Mouse (Mus musculus) heart, embryonic 13.5 days (tissue): ENCODE measurements around the gene Traf3. TPM values are rescaled to one million over a fixed set of nuclear protein-coding genes. Genes with fewer than 3 reads are reported as not detected.
A peak's percentile ranks its signal among the peaks of the same experiment; 100 is the strongest.

Source experiments
- ATAC-seq: fragments of 200-750 bp; cut with Nextera tagmentation; 2 replicates; pipeline ENCODE4 v1.8.0; 2017; ENCODE audit warnings: moderate TSS enrichment; ENCODE audit not compliant: insufficient number of reproducible peaks, low FRiP score, low TSS enrichment; ENCODE audit errors: extremely low read depth
- H3K27ac ChIP-seq: fragments of 300-500 bp; sonication (generic); replicated peaks from 2 replicates; pipeline ENCODE4 v1.5.1; 2015; ENCODE audit warnings: moderate library complexity, mild to moderate bottlenecking, inconsistent platforms
- H3K27me3 ChIP-seq: fragments of 300-500 bp; sonication (generic); replicated peaks from 2 replicates; pipeline ENCODE4 v1.6.1; 2015; ENCODE audit warnings: mild to moderate bottlenecking, inconsistent platforms
- H3K36me3 ChIP-seq: fragments of 300-500 bp; sonication (generic); 2 replicates; pipeline ENCODE4 v1.6.1; 2015; ENCODE audit warnings: mild to moderate bottlenecking, inconsistent platforms
- H3K4me1 ChIP-seq: fragments of 300-500 bp; sonication (generic); 2 replicates; pipeline ENCODE4 v1.6.1; 2015; ENCODE audit warnings: inconsistent platforms
- H3K4me2 ChIP-seq: fragments of 300-500 bp; sonication (generic); 2 replicates; pipeline ENCODE4 v1.6.1; 2015; ENCODE audit warnings: inconsistent platforms, mild to moderate bottlenecking, moderate library complexity
- H3K4me3 ChIP-seq: fragments of 300-500 bp; sonication (generic); 2 replicates; pipeline ENCODE4 v1.5.1; 2015; ENCODE audit warnings: moderate library complexity, mild to moderate bottlenecking, inconsistent platforms
- H3K9ac ChIP-seq: fragments of 300-500 bp; sonication (generic); 2 replicates; pipeline ENCODE4 v1.6.1; 2015; ENCODE audit warnings: inconsistent platforms, mild to moderate bottlenecking, moderate library complexity
- H3K9me3 ChIP-seq: fragments of 300-500 bp; sonication (generic); 2 replicates; pipeline ENCODE4 v1.6.1; 2016; ENCODE audit warnings: inconsistent platforms
- WGBS: fragments of 180-500 bp; shearing (Covaris S2); methylation state at CpG from one replicate; pipeline ENCODE4 v1.1.7; 2015; ENCODE audit warnings: mixed read lengths; 5-methylcytosine and 5-hydroxymethylcytosine counted together
- polyA plus RNA-seq: library from polyadenylated mRNA; unstranded; fragments of >200 nt; fragmentation: Nextera tagmentation; extraction: Ambion mirVana; gene quantifications from 2 replicates; pipeline ENCODE4 v1.2.1, GENCODE M21; 2015

Gene Traf3
- polyA plus RNA-seq, 1 experiment from 2014 or later, result 6.0 TPM

GRCm38 (mm10) chr12:111265212-111265611, 99.0 kb downstream of the Traf3 start:
- no peak overlapping the region for H3K4me3 ChIP-seq
- 73% methylated on average over 5 of the region's 5 CpGs for WGBS
- H3K36me3 ChIP-seq, result peaks cover 40% of the 10 kb centered on the region
- H3K4me1 ChIP-seq, result no peaks in the 10 kb centered on the region
- peaks cover 14% of the 10 kb centered on the region for H3K27me3 ChIP-seq
- no peak overlapping the region for H3K9ac ChIP-seq
- no peak for ATAC-seq
- no peak overlapping the region for H3K27ac ChIP-seq
- H3K9me3 ChIP-seq, result no peaks in the 10 kb centered on the region
- H3K4me2 ChIP-seq, result no peak overlapping the region

- H3K4me1 ChIP-seq, result peaks cover 9% of the 10 kb centered on the region
- H3K36me3 ChIP-seq, result peaks cover 26% of the 10 kb centered on the region
- H3K27ac ChIP-seq, result no peak overlapping the region
- H3K4me2 ChIP-seq, result no peak overlapping the region
- no peak overlapping the region for H3K4me3 ChIP-seq
- H3K27me3 ChIP-seq, result peaks cover 28% of the 10 kb centered on the region
- no peak for ATAC-seq
- 82% methylated on average over 12 of the region's 12 CpGs for whole genome bisulfite sequencing
- no peaks in the 10 kb centered on the region for H3K9me3 ChIP-seq
- H3K9ac ChIP-seq, result no peak overlapping the region
Observed at GRCm38 (mm10) chr12:111266592-111266991, 100.4 kb downstream of the Traf3 start.

- WGBS, result 68% methylated on average over 4 of the region's 4 CpGs
Observed at GRCm38 (mm10) chr12:111267673-111268325, 101.6 kb downstream of the Traf3 start.

GRCm38 (mm10) chr12:111270629-111271277, 104.6 kb downstream of the Traf3 start, which contains the start of gene Amn:
Amn (plus strand) TSS chr12:111271095.
- no peak for ATAC-seq
- no peaks in the 10 kb centered on the region for H3K9me3 ChIP-seq
- WGBS, result 25% methylated on average over 25 of the region's 25 CpGs

More at GRCm38 (mm10) chr12:111267673-111268325, 101.6 kb downstream of the Traf3 start:
- H3K4me2 ChIP-seq, result no peak overlapping the region
- H3K4me3 ChIP-seq, result no peak overlapping the region
- no peak for ATAC-seq
- peaks cover 18% of the 10 kb centered on the region for H3K36me3 ChIP-seq
- peaks cover 40% of the 10 kb centered on the region for H3K27me3 ChIP-seq
- peaks cover 11% of the 10 kb centered on the region for H3K4me1 ChIP-seq
- no peak overlapping the region for H3K27ac ChIP-seq
- no peak overlapping the region for H3K9ac ChIP-seq
- no peaks in the 10 kb centered on the region for H3K9me3 ChIP-seq

DNA sequence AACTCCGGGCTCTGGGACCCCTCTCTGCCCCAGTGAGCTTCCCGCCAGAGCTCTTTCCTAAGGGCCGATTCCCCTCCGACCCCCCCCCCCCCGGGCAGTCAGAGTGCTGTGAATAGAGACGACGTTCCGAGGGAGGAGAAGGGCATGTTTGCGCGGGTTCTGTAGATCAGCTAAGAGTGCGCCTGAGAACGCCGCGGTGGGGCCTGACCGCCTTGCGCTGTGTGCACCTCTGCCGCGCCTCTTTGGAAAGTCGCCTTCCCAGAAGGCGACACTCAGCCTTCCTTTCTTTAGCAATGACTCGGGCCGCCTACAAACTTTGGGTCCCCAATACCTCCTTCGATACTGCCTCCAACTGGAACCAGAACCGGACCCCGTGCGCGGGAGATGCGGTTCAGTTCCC, 105.2 kb downstream of the Traf3 start:
- WGBS, result 4% methylated on average over 28 of the region's 28 CpGs
- Histone ChIP-seq H3K36me3 (no peaks in the 10 kb centered on the region), H3K9ac (0 out of 2 replicates have a peak overlapping the region, but pooled peaks have one; percentile 7), H3K9me3 (no peaks in the 10 kb centered on the region), H3K27me3 (peaks cover 76% of the 10 kb centered on the region), H3K4me1 (peaks cover 31% of the 10 kb centered on the region), H3K27ac (no peak overlapping the region), H3K4me3 (peak overlapping the region; percentile 24), H3K4me2 (peak overlapping the region; percentile 47)
- no peak for ATAC-seq

More at GRCm38 (mm10) chr12:111270629-111271277, 104.6 kb downstream of the Traf3 start, which contains the start of gene Amn:
- H3K4me1 ChIP-seq, result peaks cover 31% of the 10 kb centered on the region
- peak within 1 kb of the TSS; percentile 24 for H3K4me3 ChIP-seq
- H3K4me2 ChIP-seq, result peak within 1 kb of the TSS; percentile 47
- H3K27me3 ChIP-seq, result peaks cover 69% of the 10 kb centered on the region
- H3K9ac ChIP-seq, result 0 out of 2 replicates have a peak within 1 kb of the TSS, but pooled peaks have one; percentile 7
- no peaks in the 10 kb centered on the region for H3K36me3 ChIP-seq
- no peak within 1 kb of the TSS for H3K27ac ChIP-seq

- Histone ChIP-seq H3K4me3 (no peak overlapping the region), H3K27ac (no peak overlapping the region), H3K36me3 (no peaks in the 10 kb centered on the region), H3K9me3 (no peaks in the 10 kb centered on the region), H3K4me2 (peak overlapping the region; percentile 47), H3K9ac (no peak overlapping the region), H3K4me1 (peaks cover 31% of the 10 kb centered on the region), H3K27me3 (peaks cover 82% of the 10 kb centered on the region)
- WGBS, result 16% methylated on average over 8 of the region's 8 CpGs
- ATAC-seq, result no peak
Observed at GRCm38 (mm10) chr12:111271966-111272365, 105.8 kb downstream of the Traf3 start.

DNA sequence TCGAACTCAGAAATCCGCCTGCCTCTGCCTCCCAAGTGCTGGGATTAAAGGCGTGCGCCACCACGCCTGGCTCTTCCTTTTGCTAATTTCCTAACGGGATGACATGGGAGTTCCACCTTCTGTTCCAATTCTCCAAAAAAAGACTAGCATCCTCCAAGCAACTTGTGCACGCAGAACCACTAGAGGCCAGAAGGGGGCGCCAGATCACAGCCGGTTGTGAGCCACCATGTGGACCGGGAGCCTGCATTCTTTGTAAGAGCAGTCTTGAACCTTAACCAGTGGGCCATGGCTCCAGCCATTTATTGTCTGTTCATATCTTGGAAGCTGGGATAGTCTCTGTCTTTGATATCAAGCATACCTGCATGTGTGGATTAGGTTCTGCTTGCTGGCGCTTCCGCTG, 106.2 kb downstream of the Traf3 start:
- no peaks in the 10 kb centered on the region for H3K36me3 ChIP-seq
- no peak overlapping the region for H3K9ac ChIP-seq
- peaks cover 31% of the 10 kb centered on the region for H3K4me1 ChIP-seq
- peaks cover 86% of the 10 kb centered on the region for H3K27me3 ChIP-seq
- 19% methylated on average over 12 of the region's 12 CpGs for WGBS
- no peaks in the 10 kb centered on the region for H3K9me3 ChIP-seq
- no peak overlapping the region for H3K4me3 ChIP-seq
- no peak overlapping the region for H3K27ac ChIP-seq
- ATAC-seq, result no peak
- no peak overlapping the region for H3K4me2 ChIP-seq

- 4% methylated on average over 28 of the region's 28 CpGs for WGBS
- ATAC-seq, result no peak
- Histone ChIP-seq H3K9ac (peak overlapping the region; percentile 77; the same call in 1 of the 2 replicates), H3K27ac (no peak overlapping the region), H3K4me1 (peaks cover 31% of the 10 kb centered on the region), H3K36me3 (no peaks in the 10 kb centered on the region), H3K4me2 (peak overlapping the region; percentile 83), H3K9me3 (peaks cover 3% of the 10 kb centered on the region; the same call in 1 of the 2 replicates), H3K27me3 (peaks cover 87% of the 10 kb centered on the region), H3K4me3 (peak overlapping the region; percentile 53)
Observed at GRCm38 (mm10) chr12:111274006-111274405, 107.8 kb downstream of the Traf3 start.

DNA sequence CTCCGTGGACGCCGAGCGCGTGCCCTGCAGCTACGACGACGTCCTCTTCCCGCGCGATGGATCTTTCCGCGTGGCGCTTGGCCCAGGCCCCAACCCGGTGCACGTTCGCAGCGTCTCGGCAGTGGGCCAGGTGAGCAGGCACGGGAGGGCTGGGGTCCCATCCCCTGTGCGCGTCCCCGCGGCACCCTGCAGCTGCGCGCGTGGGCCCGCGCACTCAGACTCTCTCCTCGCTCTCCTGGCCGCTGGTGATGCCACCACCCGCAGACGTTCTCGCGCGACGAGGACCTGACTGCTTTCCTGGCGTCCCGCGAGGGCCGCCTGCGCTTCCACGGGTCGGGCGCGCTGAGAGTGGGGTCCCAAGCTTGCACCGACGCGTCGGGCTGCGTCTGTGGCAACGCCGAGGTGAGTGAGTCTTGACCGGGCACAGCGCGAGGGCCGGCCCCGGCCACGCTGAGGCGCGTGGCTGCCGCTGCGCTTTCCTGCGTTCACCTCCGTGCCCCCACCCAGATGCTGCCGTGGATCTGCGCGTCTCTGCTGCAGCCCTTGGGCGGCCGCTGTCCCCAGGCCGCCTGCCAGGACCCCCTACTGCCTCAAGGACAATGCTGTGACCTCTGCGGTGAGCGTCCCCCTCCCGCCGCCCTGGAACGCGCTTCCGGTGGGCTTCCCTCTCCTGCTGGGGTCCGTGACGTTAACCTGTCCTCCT, 108.4 kb downstream of the Traf3 start:
- 5% methylated on average over 80 of the region's 80 CpGs for WGBS
- Histone ChIP-seq H3K27ac (no peak overlapping the region), H3K9me3 (peaks cover 5% of the 10 kb centered on the region; the same call in 1 of the 2 replicates), H3K4me1 (peaks cover 31% of the 10 kb centered on the region), H3K4me2 (peak overlapping the region; percentile 83), H3K27me3 (peaks cover 81% of the 10 kb centered on the region), H3K4me3 (peak overlapping the region; percentile 53), H3K36me3 (no peaks in the 10 kb centered on the region), H3K9ac (peak overlapping the region; percentile 77)
- no peak; the same call in 1 of the 2 replicates for ATAC-seq

- ATAC-seq, result no peak
- under 1% methylated on average over 58 of the region's 58 CpGs for WGBS
- H3K9ac ChIP-seq, result peak overlapping the region; percentile 77
Observed at GRCm38 (mm10) chr12:111275150-111275841, 109.1 kb downstream of the Traf3 start.

More at GRCm38 (mm10) chr12:111275150-111275841, 109.1 kb downstream of the Traf3 start:
- H3K27ac ChIP-seq, result no peak overlapping the region
- no peaks in the 10 kb centered on the region for H3K36me3 ChIP-seq
- H3K4me2 ChIP-seq, result peak overlapping the region; percentile 83
- peaks cover 74% of the 10 kb centered on the region for H3K27me3 ChIP-seq
- H3K4me1 ChIP-seq, result peaks cover 31% of the 10 kb centered on the region
- H3K4me3 ChIP-seq, result peak overlapping the region; percentile 53
- peaks cover 5% of the 10 kb centered on the region; the same call in 1 of the 2 replicates for H3K9me3 ChIP-seq
